Mouse (Mus musculus) E14TG2a.4 (cell line): ENCODE measurements at regions not wholly inside any gene's neighbourhood (a gene's known extent, or its start where the extent isn't known, plus 50 kb on each side); places are given as distances from the start of the nearest gene placed in this dataset.

ENCODE experiments used
- H3K27me3 ChIP-seq: 2 replicates; pipeline ENCODE4 v1.6.1; 2014; ENCODE audit warnings: low read length, control low read depth; ENCODE audit not compliant: insufficient read depth
- H3K36me3 ChIP-seq: 2 replicates; pipeline ENCODE4 v1.6.1; 2014; ENCODE audit warnings: low read length, control low read depth; ENCODE audit not compliant: insufficient read depth
- H3K4me1 ChIP-seq: replicated peaks from 2 replicates; pipeline ENCODE4 v1.6.1; 2014; ENCODE audit warnings: low read depth, low read length, control low read depth
- H3K4me3 ChIP-seq: replicated peaks from 2 replicates; pipeline ENCODE4 v1.5.1; 2014; ENCODE audit warnings: mild to moderate bottlenecking, low read length
- H3K9me3 ChIP-seq: 2 replicates; pipeline ENCODE4 v1.6.1; 2014; ENCODE audit warnings: low read length, control low read depth
- CTCF ChIP-seq: conservative IDR thresholded peaks from 2 replicates; pipeline ENCODE4 v1.5.1; 2014; ENCODE audit warnings: low read length
- NANOG ChIP-seq: IDR thresholded peaks from 2 replicates; pipeline ENCODE4 v1.6.1; 2014; ENCODE audit warnings: borderline replicate concordance, low read length, mixed read lengths
- POU5F1 ChIP-seq: IDR thresholded peaks from 2 replicates; pipeline ENCODE4 v1.6.1; 2014; ENCODE audit warnings: low read length, borderline replicate concordance

- H3K9me3 ChIP-seq: peaks cover 23% of the 10 kb centered on the region; the same call in 1 of the 2 replicates
- TF ChIP-seq POU5F1 (no peak), CTCF (no peak), NANOG (peak; percentile 50; the same call in 1 of the 2 replicates)
- H3K36me3 ChIP-seq: no peaks in the 10 kb centered on the region
- H3K4me1 ChIP-seq: peaks cover 22% of the 10 kb centered on the region
- no peak overlapping the region for H3K4me3 ChIP-seq
- H3K27me3 ChIP-seq: no peaks in the 10 kb centered on the region
These were observed 502.9 kb downstream of the Epm2a start for GRCm38 (mm10) chr10:11846141-11846540.

GRCm38 (mm10) chr10:11875145-11876131, 532.2 kb downstream of the Epm2a start:
- Histone ChIP-seq H3K4me1 (no peaks in the 10 kb centered on the region), H3K9me3 (no peaks in the 10 kb centered on the region), H3K4me3 (no peak overlapping the region), H3K36me3 (no peaks in the 10 kb centered on the region), H3K27me3 (no peaks in the 10 kb centered on the region)
- TF ChIP-seq CTCF: no peak
- TF ChIP-seq POU5F1: no peak
- TF ChIP-seq NANOG: no peak

GRCm38 (mm10) chr10:11886237-11886636, 543.0 kb downstream of the Epm2a start:
- no peak overlapping the region for H3K4me3 ChIP-seq
- H3K9me3 ChIP-seq: no peaks in the 10 kb centered on the region
- no peaks in the 10 kb centered on the region for H3K27me3 ChIP-seq
- no peaks in the 10 kb centered on the region for H3K36me3 ChIP-seq
- H3K4me1 ChIP-seq: no peaks in the 10 kb centered on the region
- TF ChIP-seq NANOG: no peak
- no peak for TF ChIP-seq CTCF
- TF ChIP-seq POU5F1: no peak

GRCm38 (mm10) chr10:11888953-11889352, 545.7 kb downstream of the Epm2a start:
- no peaks in the 10 kb centered on the region for H3K9me3 ChIP-seq
- H3K4me3 ChIP-seq: no peak overlapping the region
- H3K36me3 ChIP-seq: no peaks in the 10 kb centered on the region
- no peaks in the 10 kb centered on the region for H3K4me1 ChIP-seq
- TF ChIP-seq NANOG: no peak
- no peak for TF ChIP-seq POU5F1
- TF ChIP-seq CTCF: no peak
- H3K27me3 ChIP-seq: no peaks in the 10 kb centered on the region

- TF ChIP-seq CTCF (no peak), POU5F1 (no peak), NANOG (no peak)
- H3K36me3 ChIP-seq: no peaks in the 10 kb centered on the region
- H3K4me3 ChIP-seq: no peak overlapping the region
- H3K27me3 ChIP-seq: no peaks in the 10 kb centered on the region
- no peaks in the 10 kb centered on the region for H3K4me1 ChIP-seq
- no peaks in the 10 kb centered on the region for H3K9me3 ChIP-seq
These were observed 578.9 kb downstream of the Epm2a start for GRCm38 (mm10) chr10:11922132-11922531.

- TF ChIP-seq NANOG: no peak
- TF ChIP-seq CTCF: no peak
- H3K9me3 ChIP-seq: no peaks in the 10 kb centered on the region; the same call in 1 of the 2 replicates
- no peaks in the 10 kb centered on the region for H3K36me3 ChIP-seq
- no peak overlapping the region for H3K4me3 ChIP-seq
- H3K27me3 ChIP-seq: no peaks in the 10 kb centered on the region
- no peaks in the 10 kb centered on the region for H3K4me1 ChIP-seq
These were observed 595.0 kb downstream of the Epm2a start for GRCm38 (mm10) chr10:11938164-11938563.

GRCm38 (mm10) chr10:11942772-11943171, 599.6 kb downstream of the Epm2a start:
- Histone ChIP-seq H3K9me3 (peaks cover 5% of the 10 kb centered on the region; the same call in 1 of the 2 replicates), H3K36me3 (no peaks in the 10 kb centered on the region), H3K4me1 (no peaks in the 10 kb centered on the region), H3K27me3 (no peaks in the 10 kb centered on the region), H3K4me3 (no peak overlapping the region)
- no peak for TF ChIP-seq POU5F1
- no peak for TF ChIP-seq NANOG
- TF ChIP-seq CTCF: no peak

GRCm38 (mm10) chr10:11960327-11960922, 617.2 kb downstream of the Epm2a start:
- no peaks in the 10 kb centered on the region for H3K36me3 ChIP-seq
- peaks cover 5% of the 10 kb centered on the region; the same call in 1 of the 2 replicates for H3K4me1 ChIP-seq
- TF ChIP-seq POU5F1: no peak
- no peak for TF ChIP-seq NANOG
- no peak for TF ChIP-seq CTCF
- H3K4me3 ChIP-seq: no peak overlapping the region
- H3K9me3 ChIP-seq: peaks cover 28% of the 10 kb centered on the region
- H3K27me3 ChIP-seq: no peaks in the 10 kb centered on the region

- Histone ChIP-seq H3K27me3 (no peaks in the 10 kb centered on the region), H3K36me3 (no peaks in the 10 kb centered on the region), H3K4me3 (no peak overlapping the region), H3K9me3 (no peaks in the 10 kb centered on the region), H3K4me1 (no peaks in the 10 kb centered on the region)
- TF ChIP-seq NANOG (no peak), POU5F1 (no peak), CTCF (no peak)
These were observed 661.8 kb downstream of the Epm2a start for GRCm38 (mm10) chr10:12004966-12005365.
